Mouse (Mus musculus) limb, embryonic 11.5 days (tissue): Measurements from ENCODE around the gene Stxbp1. TPM values are rescaled to one million over a fixed set of nuclear protein-coding genes. Genes with fewer than 3 reads are reported as not detected.

Source experiments
- ATAC-seq: fragments of 200-750 bp; cut with Nextera tagmentation; 2 replicates; pipeline ENCODE4 v1.8.0; 2017; ENCODE audit warnings: low read depth; ENCODE audit not compliant: insufficient number of reproducible peaks, low FRiP score, low TSS enrichment
- DNase-seq: peaks from one replicate; pipeline ENCODE4 v3.0.0-alpha.2; 2015; ENCODE audit warnings: low spot score
- H3K27ac ChIP-seq: fragments of 300-500 bp; sonication (generic); replicated peaks from 2 replicates; pipeline ENCODE4 v1.5.1; 2014; ENCODE audit warnings: low read depth, mild to moderate bottlenecking, low read length
- H3K27me3 ChIP-seq: fragments of 300-500 bp; sonication (generic); 2 replicates; pipeline ENCODE4 v1.6.1; 2014; ENCODE audit warnings: mild to moderate bottlenecking, low read length, mixed read lengths; ENCODE audit not compliant: control insufficient read depth, insufficient read depth
- H3K36me3 ChIP-seq: fragments of 300-500 bp; sonication (generic); 2 replicates; pipeline ENCODE4 v1.6.1; 2014; ENCODE audit warnings: mild to moderate bottlenecking, low read length, moderate library complexity, mixed read lengths; ENCODE audit not compliant: control insufficient read depth, insufficient read depth
- H3K4me1 ChIP-seq: fragments of 300-500 bp; sonication (generic); 2 replicates; pipeline ENCODE4 v1.6.1; 2014; ENCODE audit warnings: low read length, mixed read lengths; ENCODE audit not compliant: control insufficient read depth, insufficient read depth
- H3K4me2 ChIP-seq: fragments of 300-500 bp; sonication (generic); 2 replicates; pipeline ENCODE4 v1.6.1; 2014; ENCODE audit warnings: low read depth, mild to moderate bottlenecking, moderate library complexity; ENCODE audit not compliant: severe bottlenecking
- H3K4me3 ChIP-seq: fragments of 300-500 bp; sonication (generic); 2 replicates; pipeline ENCODE4 v1.5.1; 2014; ENCODE audit warnings: low read depth, low read length
- H3K9ac ChIP-seq: fragments of 300-500 bp; sonication (generic); 2 replicates; pipeline ENCODE4 v1.6.1; 2014; ENCODE audit warnings: mild to moderate bottlenecking, low read length
- H3K9me3 ChIP-seq: fragments of 300-500 bp; sonication (generic); 2 replicates; pipeline ENCODE4 v1.6.1; 2016; ENCODE audit warnings: low read length; ENCODE audit not compliant: control insufficient read depth
- WGBS: fragments of 180-500 bp; shearing (Covaris S2); extraction: QIAGEN DNeasy Blood & Tissue Kit; methylation state at CpG from one replicate; pipeline ENCODE4 v1.1.7; 2014; 5-methylcytosine and 5-hydroxymethylcytosine counted together
- polyA plus RNA-seq: library from polyadenylated mRNA; unstranded; fragments of >200 nt; fragmentation: Nextera tagmentation; extraction: Ambion mirVana; gene quantifications from 2 replicates; pipeline ENCODE4 v1.2.1, GENCODE M21; 2014

Stxbp1 gene
- polyA plus RNA-seq, 1 experiment from 2014 or later: 15.2 TPM

GRCm38 (mm10) chr2:32877303-32877702, 30.3 kb upstream of the Stxbp1 start:
- H3K4me3 ChIP-seq: peak overlapping the region; percentile 86
- H3K27ac ChIP-seq: no peak overlapping the region
- no peaks in the 10 kb centered on the region for H3K36me3 ChIP-seq
- H3K4me2 ChIP-seq: peak overlapping the region; percentile 93
- H3K27me3 ChIP-seq: no peaks in the 10 kb centered on the region
- peaks cover 47% of the 10 kb centered on the region for H3K4me1 ChIP-seq
- WGBS: 30% methylated on average over 5 of the region's 5 CpGs
- no peak for DNase-seq
- peak overlapping the region; percentile 95; the same call in 1 of the 2 replicates for H3K9ac ChIP-seq
- no peaks in the 10 kb centered on the region for H3K9me3 ChIP-seq
- ATAC-seq: no peak

- H3K4me2 ChIP-seq: peak overlapping the region; percentile 93
- H3K4me3 ChIP-seq: peak overlapping the region; percentile 86
- H3K27ac ChIP-seq: peak overlapping the region; percentile 18; the same call in 1 of the 2 replicates
- peak; percentile 6; the same call in 1 of the 2 replicates for ATAC-seq
- no peaks in the 10 kb centered on the region for H3K27me3 ChIP-seq
- 3% methylated on average over 20 of the region's 20 CpGs for WGBS
- peak overlapping the region; percentile 95 for H3K9ac ChIP-seq
- H3K9me3 ChIP-seq: no peaks in the 10 kb centered on the region
- H3K36me3 ChIP-seq: no peaks in the 10 kb centered on the region
- peaks cover 43% of the 10 kb centered on the region for H3K4me1 ChIP-seq
- DNase-seq: peak; percentile 53
Observed at GRCm38 (mm10) chr2:32876490-32877302, 29.7 kb upstream of the Stxbp1 start.

- peak within 1 kb of the TSS; percentile 93 for H3K4me2 ChIP-seq
- H3K4me1 ChIP-seq: peaks cover 35% of the 10 kb centered on the region
Observed at GRCm38 (mm10) chr2:32875675-32876489, 28.8 kb upstream of the Stxbp1 start, which contains the start of gene Fam129b. Fam129b (plus strand) TSS chr2:32876114.

GRCm38 (mm10) chr2:32874951-32875674, 28.1 kb upstream of the Stxbp1 start:
- DNase-seq: peak; percentile 50
- peak; percentile 42; the same call in 1 of the 2 replicates for ATAC-seq
- H3K4me3 ChIP-seq: peak overlapping the region; percentile 86
- H3K4me1 ChIP-seq: peaks cover 31% of the 10 kb centered on the region
- WGBS: 14% methylated on average over 15 of the region's 15 CpGs
- peak overlapping the region; percentile 95 for H3K9ac ChIP-seq
- no peaks in the 10 kb centered on the region for H3K36me3 ChIP-seq
- H3K9me3 ChIP-seq: no peaks in the 10 kb centered on the region
- peak overlapping the region; percentile 79 for H3K27ac ChIP-seq
- peak overlapping the region; percentile 93 for H3K4me2 ChIP-seq
- no peaks in the 10 kb centered on the region for H3K27me3 ChIP-seq

More at GRCm38 (mm10) chr2:32875675-32876489, 28.8 kb upstream of the Stxbp1 start, which contains the start of gene Fam129b:
- Histone ChIP-seq H3K4me3 (peak within 1 kb of the TSS; percentile 86), H3K9me3 (no peaks in the 10 kb centered on the region), H3K27me3 (no peaks in the 10 kb centered on the region), H3K9ac (peak within 1 kb of the TSS; percentile 95), H3K27ac (peak within 1 kb of the TSS; percentile 79), H3K36me3 (no peaks in the 10 kb centered on the region)
- ATAC-seq: peak; percentile 87
- under 1% methylated on average over 65 of the region's 68 CpGs for WGBS
- DNase-seq: peak; percentile 95

- Histone ChIP-seq H3K9ac (no peak overlapping the region), H3K36me3 (no peaks in the 10 kb centered on the region), H3K4me2 (peak overlapping the region; percentile 93; the same call in 1 of the 2 replicates), H3K4me1 (peaks cover 28% of the 10 kb centered on the region), H3K9me3 (no peaks in the 10 kb centered on the region), H3K4me3 (no peak overlapping the region), H3K27ac (peak overlapping the region; percentile 42; the same call in 1 of the 2 replicates), H3K27me3 (no peaks in the 10 kb centered on the region)
- 77% methylated on average over 3 of the region's 3 CpGs for WGBS
- DNase-seq (no peak), ATAC-seq (no peak)
Observed at GRCm38 (mm10) chr2:32874070-32874469, 27.0 kb upstream of the Stxbp1 start.

- Histone ChIP-seq H3K9ac (no peak overlapping the region), H3K27me3 (no peaks in the 10 kb centered on the region), H3K9me3 (no peaks in the 10 kb centered on the region), H3K36me3 (no peaks in the 10 kb centered on the region), H3K4me3 (no peak overlapping the region), H3K27ac (no peak overlapping the region), H3K4me2 (no peak overlapping the region), H3K4me1 (peaks cover 11% of the 10 kb centered on the region)
- DNase-seq (no peak), ATAC-seq (no peak)
- 45% methylated on average over 8 of the region's 8 CpGs for WGBS
Observed at GRCm38 (mm10) chr2:32870275-32871100, 23.4 kb upstream of the Stxbp1 start.

- DNase-seq (no peak), ATAC-seq (no peak)
- H3K9ac ChIP-seq: no peak overlapping the region
- WGBS: 59% methylated on average over 6 of the region's 6 CpGs
- no peak overlapping the region for H3K4me2 ChIP-seq
- no peaks in the 10 kb centered on the region for H3K36me3 ChIP-seq
- H3K4me3 ChIP-seq: no peak overlapping the region
- peaks cover 6% of the 10 kb centered on the region for H3K4me1 ChIP-seq
- H3K27ac ChIP-seq: no peak overlapping the region
- H3K27me3 ChIP-seq: no peaks in the 10 kb centered on the region
- no peaks in the 10 kb centered on the region for H3K9me3 ChIP-seq
Observed at GRCm38 (mm10) chr2:32869721-32870274, 22.8 kb upstream of the Stxbp1 start.
